Mouse (Mus musculus) bone marrow, adult 2 months (tissue): ENCODE results near the gene AC129217.1.

ENCODE experiments used
- CTCF ChIP-seq: fragments of 200-500 bp; IDR thresholded peaks from 2 replicates; pipeline ENCODE4 v1.5.1; 2011; ENCODE audit warnings: low read length, control low read depth; ENCODE audit not compliant: control insufficient read depth, insufficient read depth
- POLR2A ChIP-seq: fragments of 200-500 bp; IDR thresholded peaks from 2 replicates; pipeline ENCODE4 v1.6.1; 2011; ENCODE audit warnings: low read depth, mild to moderate bottlenecking, control low read depth, low read length, borderline replicate concordance; ENCODE audit not compliant: control insufficient read depth

DNA sequence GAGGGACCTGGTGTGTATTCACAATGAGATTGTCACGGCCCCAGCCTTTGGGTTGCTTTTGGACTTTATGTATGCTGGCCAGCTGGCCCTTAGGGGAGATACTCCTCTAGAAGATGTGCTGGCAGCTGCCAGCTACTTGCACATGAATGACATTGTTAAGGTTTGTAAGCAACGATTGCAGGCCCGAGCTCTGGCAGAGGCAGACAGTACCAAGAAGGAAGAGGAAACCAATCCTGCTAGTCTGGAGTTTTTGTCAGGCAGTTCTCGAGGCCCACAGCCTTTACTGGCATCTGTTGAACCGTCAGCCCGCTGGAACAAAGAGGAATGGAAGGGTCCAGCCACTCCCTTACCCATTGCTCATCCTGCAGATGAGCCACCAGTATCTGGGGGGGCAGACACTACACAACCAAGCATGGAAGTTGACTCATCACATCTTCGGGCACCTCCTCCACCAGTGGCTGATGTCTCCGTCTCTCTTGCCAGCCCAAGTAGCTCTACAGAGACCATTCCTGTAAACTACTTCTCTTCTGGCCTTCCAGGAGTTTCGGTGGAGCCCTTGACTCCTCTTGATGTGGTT is 26.3 kb upstream of the AC129217.1 start:
- TF ChIP-seq CTCF, result no peak
- TF ChIP-seq POLR2A, result no peak
